Mouse (Mus musculus) CH12.LX (cell line): ENCODE measurements around the gene Pou2f3. TPM values are rescaled to one million over a fixed set of nuclear protein-coding genes. Genes with fewer than 3 reads are reported as not detected.

Experiments used
- DNase-seq: peaks from one replicate; pipeline ENCODE4 v3.0.0-alpha.2; 2013; ENCODE audit errors: extremely low read depth
- H3K27ac ChIP-seq: 2 replicates; pipeline ENCODE4 v1.5.1; 2012; ENCODE audit warnings: low read depth, mild to moderate bottlenecking, control low read depth, moderate library complexity; ENCODE audit not compliant: insufficient read depth
- H3K27me3 ChIP-seq: replicated peaks from 2 replicates; pipeline ENCODE3; 2012; ENCODE audit warnings: inconsistent platforms
- H3K36me3 ChIP-seq, 2 experiments: replicated peaks in 1 of 2; 2 replicates each; pipeline versions ENCODE3 to v1.6.1; 2012; ENCODE audit warnings: inconsistent platforms in 1 of 2, low read length in 1 of 2, mild to moderate bottlenecking in 1 of 2, mixed read lengths in 1 of 2, moderate library complexity in 1 of 2; ENCODE audit not compliant: control insufficient read depth in 1 of 2, insufficient read depth in 1 of 2
- H3K4me1 ChIP-seq, 2 experiments: 2 replicates each; pipeline ENCODE4 v1.6.1; 2012; ENCODE audit warnings: inconsistent platforms in 1 of 2, moderate library complexity in 1 of 2; ENCODE audit not compliant: insufficient read depth in 2 of 2, control insufficient read depth in 1 of 2
- H3K4me2 ChIP-seq: 2 replicates; pipeline ENCODE4 v1.6.1; 2012; ENCODE audit warnings: low read depth, mild to moderate bottlenecking, control low read depth; ENCODE audit not compliant: poor library complexity, insufficient read depth, severe bottlenecking
- H3K4me3 ChIP-seq, 3 experiments: fragments of 150-350 bp in 1 of 3; sonication (generic) in 1 of 3; replicated peaks in 1 of 3; 2 replicates each; pipeline versions ENCODE3 to v1.5.1; 2011 to 2012; ENCODE audit warnings: low read depth in 2 of 3, low read length in 2 of 3, mild to moderate bottlenecking in 2 of 3, moderate library complexity in 2 of 3, control low read depth in 1 of 3, improper control_type of control experiment in 1 of 3, inconsistent platforms in 1 of 3, mixed read lengths in 1 of 3; ENCODE audit not compliant: poor library complexity in 1 of 3
- H3K79me2 ChIP-seq: replicated peaks from 2 replicates; pipeline ENCODE4 v1.6.1; 2012; ENCODE audit warnings: mild to moderate bottlenecking, moderate library complexity; ENCODE audit not compliant: control insufficient read depth, poor library complexity, insufficient read depth, severe bottlenecking; ENCODE audit errors: extremely low read depth
- H3K9ac ChIP-seq: 2 replicates; pipeline ENCODE4 v1.6.1; 2012; ENCODE audit warnings: low read depth, mild to moderate bottlenecking, control low read depth, moderate library complexity; ENCODE audit not compliant: insufficient read depth
- H3K9me3 ChIP-seq: replicated peaks from 2 replicates; pipeline ENCODE3; 2012; ENCODE audit warnings: low read length, inconsistent platforms, mixed read lengths
- BHLHE40 ChIP-seq: IDR thresholded peaks from 2 replicates; pipeline ENCODE4 v1.6.1; 2011; ENCODE audit warnings: mild to moderate bottlenecking, low read depth, low read length, improper control_type of control experiment
- CHD1 ChIP-seq: IDR thresholded peaks from 2 replicates; pipeline ENCODE4 v1.6.1; 2012; ENCODE audit warnings: low read depth, low read length, improper control_type of control experiment, inconsistent platforms
- CTCF ChIP-seq, 2 experiments: IDR thresholded peaks in 1 of 2; conservative IDR thresholded peaks in 1 of 2; 2 replicates each; pipeline ENCODE4 v1.5.1; 2011 to 2012; ENCODE audit warnings: low read depth in 2 of 2, low read length in 2 of 2, improper control_type of control experiment in 1 of 2, inconsistent platforms in 1 of 2, mild to moderate bottlenecking in 1 of 2, moderate library complexity in 1 of 2
- ELF1 ChIP-seq: IDR thresholded peaks from 2 replicates; pipeline ENCODE4 v1.6.1; 2014; ENCODE audit warnings: low read depth, mild to moderate bottlenecking, inconsistent platforms, low read length, improper control_type of control experiment
- ETS1 ChIP-seq: conservative IDR thresholded peaks from 2 replicates; pipeline ENCODE4 v1.6.1; 2012; ENCODE audit warnings: low read depth, mild to moderate bottlenecking, inconsistent platforms, low read length, improper control_type of control experiment, moderate library complexity
- GABPA ChIP-seq: IDR thresholded peaks from 2 replicates; pipeline ENCODE4 v1.6.1; 2012; ENCODE audit warnings: low read depth, low read length, improper control_type of control experiment, inconsistent platforms; ENCODE audit not compliant: insufficient replicate concordance
- HCFC1 ChIP-seq: IDR thresholded peaks from 2 replicates; pipeline ENCODE4 v1.6.1; 2012; ENCODE audit warnings: low read depth, mild to moderate bottlenecking, inconsistent platforms, low read length, improper control_type of control experiment
- JUN ChIP-seq: IDR thresholded peaks from 2 replicates; pipeline ENCODE4 v1.6.1; 2011; ENCODE audit warnings: low read depth, mild to moderate bottlenecking, low read length, improper control_type of control experiment, moderate library complexity; ENCODE audit not compliant: insufficient read depth
- MAFK ChIP-seq: IDR thresholded peaks from 2 replicates; pipeline ENCODE4 v1.6.1; 2011; ENCODE audit warnings: low read length, improper control_type of control experiment; ENCODE audit not compliant: insufficient replicate concordance
- MEF2A ChIP-seq: IDR thresholded peaks from 2 replicates; pipeline ENCODE4 v1.6.1; 2014; ENCODE audit warnings: low read depth, mild to moderate bottlenecking, inconsistent platforms, low read length, improper control_type of control experiment, borderline replicate concordance
- MXI1 ChIP-seq: IDR thresholded peaks from 2 replicates; pipeline ENCODE4 v1.6.1; 2011; ENCODE audit warnings: mild to moderate bottlenecking, low read depth, low read length, improper control_type of control experiment
- MYC ChIP-seq: IDR thresholded peaks from 2 replicates; pipeline ENCODE4 v1.6.1; 2011; ENCODE audit warnings: low read depth, mild to moderate bottlenecking, improper control_type of control experiment, low read length
- NELFE ChIP-seq: IDR thresholded peaks from 2 replicates; pipeline ENCODE4 v1.6.1; 2011; ENCODE audit warnings: low read depth, low read length, improper control_type of control experiment
- SMC3 ChIP-seq: IDR thresholded peaks from 2 replicates; pipeline ENCODE4 v1.6.1; 2011; ENCODE audit warnings: low read depth, low read length, improper control_type of control experiment
- TBP ChIP-seq: conservative IDR thresholded peaks from 2 replicates; pipeline ENCODE4 v1.6.1; 2011; ENCODE audit warnings: low read depth, low read length, improper control_type of control experiment
- UBTF ChIP-seq: IDR thresholded peaks from 2 replicates; pipeline ENCODE4 v1.6.1; 2012; ENCODE audit warnings: low read depth, mild to moderate bottlenecking, inconsistent platforms, low read length, improper control_type of control experiment, moderate library complexity
- ZMIZ1 ChIP-seq: IDR thresholded peaks from 2 replicates; pipeline ENCODE4 v1.6.1; 2012; ENCODE audit warnings: low read depth, mild to moderate bottlenecking, inconsistent platforms, low read length, improper control_type of control experiment
- dilution Hi-C: fragments of 300-500 bp; cut with MboI; formaldehyde crosslinking; loops from 2 replicates; pipeline ENCODE4 v1.14.3; 2020; ENCODE audit warnings: low sequenced_read_pairs; ENCODE audit not compliant: extremely low pct_unique_long_range_greater_than_20kb, extremely low pct_ligation_motif_present
- in situ Hi-C: fragments of 300-500 bp; cut with MboI; formaldehyde crosslinking; loops from 3 replicates; pipeline ENCODE4 v1.14.3; 2019; ENCODE audit warnings: low sequenced_read_pairs, low pct_ligation_motif_present, low pct_unique_long_range_greater_than_20kb, mixed read lengths
- polyA plus RNA-seq: library from polyadenylated mRNA; unstranded; fragments of >175 nt; gene quantifications from 2 replicates; pipeline ENCODE4 v1.2.1, GENCODE M21; 2012; ENCODE audit warnings: low read depth; ENCODE audit not compliant: insufficient read length
- total RNA-seq, 2 experiments: library from RNA; depleted of rRNA; stranded (reverse); fragments of 300-350 nt in 1 of 2; fragments of >200 nt in 1 of 2; gene quantifications; 2 replicates each; pipeline ENCODE4 v1.2.3; 2012 to 2014

The Pou2f3 gene
- total and polyA plus RNA-seq, 3 experiments: 0.21 to 0.49 TPM; not detected in 1

- dilution Hi-C loops (no loop called here), in situ Hi-C loops (no loop called here)
- no peak for DNase-seq
- Histone ChIP-seq H3K27me3 (peaks cover 15% of the 10 kb centered on the region), H3K36me3 (no peaks in the 10 kb centered on the region), H3K9ac (no peak overlapping the region), H3K4me2 (no peak overlapping the region), H3K9me3 (no peaks in the 10 kb centered on the region), H3K27ac (no peak overlapping the region), H3K4me1 (no peaks in the 10 kb centered on the region), H3K79me2 (no peaks in the 10 kb centered on the region), H3K4me3 (no peak overlapping the region)
- TF ChIP-seq ZMIZ1: no peak
Observed at GRCm38 (mm10) chr9:43230886-43231285, 20.7 kb upstream of the Pou2f3 start.

DNA sequence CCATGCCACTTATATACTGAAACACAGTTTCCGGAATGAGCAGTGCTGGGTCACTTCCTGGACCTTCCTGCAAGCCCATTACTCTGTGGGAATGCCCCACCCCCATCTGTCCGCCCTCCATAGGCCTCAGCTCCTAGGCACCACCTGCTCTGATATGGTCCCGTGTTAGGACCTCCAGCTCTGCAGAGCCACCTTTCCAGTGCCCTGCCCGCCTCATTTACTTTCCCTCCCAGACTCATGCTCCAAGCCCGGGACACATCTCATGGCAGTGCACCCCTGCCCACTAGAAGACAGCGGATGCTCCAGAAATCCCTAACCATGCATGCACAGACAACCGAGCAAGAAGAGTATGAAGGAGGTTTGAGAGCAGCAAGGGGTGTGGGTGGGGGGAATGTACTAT lies 19.8 kb upstream of the Pou2f3 start:
- no peak overlapping the region for H3K27ac ChIP-seq
- H3K4me1 ChIP-seq: no peaks in the 10 kb centered on the region
- no peaks in the 10 kb centered on the region for H3K36me3 ChIP-seq
- dilution Hi-C loops: no loop called here
- DNase-seq: no peak
- no peak overlapping the region for H3K4me2 ChIP-seq
- TF ChIP-seq JUN (no peak), SMC3 (no peak), MEF2A (no peak), UBTF (no peak), TBP (no peak), MXI1 (no peak), HCFC1 (no peak), BHLHE40 (no peak), CHD1 (no peak), ETS1 (no peak), MYC (no peak)
- TF ChIP-seq, all 38 proteins: peak for 0
- Histone ChIP-seq H3K9me3 (no peaks in the 10 kb centered on the region), H3K4me3 (no peak overlapping the region), H3K27me3 (peaks cover 20% of the 10 kb centered on the region), H3K79me2 (no peaks in the 10 kb centered on the region), H3K9ac (no peak overlapping the region)
- in situ Hi-C loops: no loop called here

DNA sequence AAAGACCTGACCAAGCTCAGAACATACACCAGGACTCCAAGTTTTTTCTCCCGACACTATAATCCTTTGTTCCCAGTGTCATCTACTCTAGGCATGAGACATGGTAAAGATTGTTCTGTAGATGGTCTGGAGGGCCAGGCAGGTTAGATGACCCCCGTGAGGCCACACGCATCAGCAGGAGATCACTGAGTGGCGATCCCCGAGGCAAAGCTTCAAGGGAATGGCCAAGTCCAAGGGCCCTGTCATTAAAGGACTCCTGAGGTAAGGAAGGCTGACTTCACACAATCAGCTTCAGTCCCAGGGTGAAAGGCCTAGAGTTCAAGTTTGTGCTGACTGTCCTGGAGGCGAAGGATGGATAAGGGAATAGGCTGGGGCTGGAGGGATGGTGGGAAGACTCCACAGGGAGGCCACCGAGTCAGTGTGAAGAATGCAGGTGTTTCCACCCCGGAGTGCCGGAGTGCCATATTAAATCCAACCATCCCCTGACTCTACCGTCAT lies 19.3 kb upstream of the Pou2f3 start:
- Histone ChIP-seq H3K4me3 (no peak overlapping the region), H3K79me2 (no peaks in the 10 kb centered on the region), H3K36me3 (no peaks in the 10 kb centered on the region), H3K27me3 (peaks cover 20% of the 10 kb centered on the region), H3K27ac (no peak overlapping the region), H3K9me3 (no peaks in the 10 kb centered on the region), H3K9ac (no peak overlapping the region), H3K4me1 (no peaks in the 10 kb centered on the region), H3K4me2 (no peak overlapping the region)
- DNase-seq: no peak
- dilution Hi-C loops (no loop called here), in situ Hi-C loops (no loop called here)
- TF ChIP-seq NELFE: no peak
- TF ChIP-seq MAFK: no peak
- TF ChIP-seq ELF1: no peak
- TF ChIP-seq CTCF (conservative IDR thresholded peaks at IDR 0.05 in 1 of 2, IDR thresholded peaks at IDR 0.05 in 1 of 2; ENCODE audit: low read depth in 2 of 2, low read length in 2 of 2): no peak
- TF ChIP-seq ETS1: no peak
- no peak for TF ChIP-seq MXI1
- TF ChIP-seq GABPA: no peak
